Mouse (Mus musculus): Measurements from ENCODE around the gene Dnmt3b. TPM values are rescaled to one million over a fixed set of nuclear protein-coding genes. Genes with fewer than 3 reads are reported as not detected.
A peak's percentile ranks its signal among the peaks of the same experiment; 100 is the strongest.
"Not testable (repeated sequence)": the region's sequence is repeated elsewhere in the genome, so short reads cannot be mapped to it uniquely, and the experiment has no call there.

Dnmt3b gene
- polyA plus RNA-seq, 1 experiment = not detected

DNA sequence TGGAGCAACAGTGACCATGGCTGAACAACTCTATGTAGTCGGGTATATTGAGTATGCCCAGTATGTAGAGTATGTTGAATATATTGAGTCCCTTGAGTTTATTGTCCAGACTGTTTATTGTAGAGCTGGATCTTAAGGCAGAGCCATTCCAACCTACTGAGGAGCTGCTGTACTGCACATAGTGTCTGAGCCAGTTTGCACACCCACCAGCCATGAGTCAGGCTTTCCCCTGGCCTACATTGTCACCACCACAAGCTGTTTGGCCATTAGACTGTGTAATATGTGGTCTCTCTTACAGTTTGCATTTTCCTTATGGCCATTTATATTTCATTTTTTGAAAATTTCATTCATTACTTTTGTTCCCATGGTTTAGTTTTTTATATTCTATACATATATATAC lies 30.7 kb downstream of the Dnmt3b start:
- TF ChIP-seq POLR2A (IDR thresholded peaks at IDR 0.05; ENCODE audit: insufficient read depth, low read depth, low read length) (no peak), CTCF (IDR thresholded peaks at IDR 0.05; ENCODE audit: insufficient read depth, low read depth, low read length) (no peak)
- WGBS = 94% methylated on average over 1 of the region's 1 CpGs

DNA sequence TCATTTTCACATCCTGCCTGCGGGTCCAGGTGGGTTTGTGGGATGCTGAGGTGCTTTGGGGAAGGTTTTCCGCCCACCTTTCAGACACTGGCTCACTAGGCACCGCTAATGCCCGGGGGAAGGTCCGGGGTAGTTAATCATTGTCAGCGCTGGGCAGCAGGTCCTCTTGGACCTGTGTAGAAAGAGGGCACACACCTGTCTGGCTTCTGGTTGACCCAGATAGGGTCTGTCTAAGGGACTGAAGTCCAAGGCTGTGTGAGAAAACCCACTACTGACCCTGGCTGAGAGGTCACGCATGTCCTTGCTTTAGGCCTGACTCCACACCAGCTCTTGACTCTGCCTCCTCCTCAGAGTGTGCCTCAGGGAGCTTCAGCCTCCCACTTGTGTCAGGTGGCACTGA lies 44.2 kb downstream of the Dnmt3b start:
- 92% methylated on average over 7 of the region's 7 CpGs for WGBS
- H3K27ac ChIP-seq (ENCODE audit: insufficient read depth, low read depth, low read length); H3K4me3 ChIP-seq (ENCODE audit: insufficient read depth, low read depth, low read length); H3K4me1 ChIP-seq (ENCODE audit: control insufficient read depth, insufficient read depth, low read length): not testable (repeated sequence)

More for the DNA sequence above, 30.7 kb downstream of the Dnmt3b start:
- Histone ChIP-seq H3K4me3 (ENCODE audit: insufficient read depth, low read depth, low read length) (no peak overlapping the region), H3K4me1 (ENCODE audit: control insufficient read depth, insufficient read depth, low read length) (no peaks in the 10 kb centered on the region), H3K27ac (ENCODE audit: insufficient read depth, low read depth, low read length) (no peak overlapping the region)

DNA sequence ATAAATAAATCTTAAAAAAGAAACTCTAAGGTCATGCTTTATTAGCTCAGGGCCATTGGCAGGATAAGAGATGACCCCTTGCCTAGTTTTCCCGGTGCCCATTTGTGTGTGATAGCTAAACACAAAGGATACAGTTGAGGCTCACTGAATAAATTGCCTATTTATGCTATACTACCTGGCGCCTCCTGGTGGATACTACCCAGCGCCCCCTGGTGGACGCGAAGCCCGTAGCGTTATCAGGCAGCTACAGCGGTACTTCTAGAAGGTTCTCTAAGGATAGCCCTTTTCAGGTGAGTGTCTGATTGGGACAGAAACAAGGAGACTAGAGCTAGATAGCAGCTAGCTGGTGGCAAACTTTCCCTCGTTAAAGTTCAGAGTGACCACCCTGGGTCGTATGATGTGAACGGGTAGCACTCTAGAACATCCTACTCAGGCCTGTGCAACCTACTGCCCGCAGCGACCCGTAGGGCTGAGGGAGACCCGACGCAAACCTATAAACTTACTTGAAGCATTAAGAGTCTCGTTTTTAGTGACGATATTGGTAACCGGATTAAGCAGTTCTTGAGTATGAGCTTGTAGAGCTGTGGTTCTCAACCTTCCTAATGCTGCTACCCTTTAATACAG lies 45.3 kb downstream of the Dnmt3b start:
- no peak for TF ChIP-seq POLR2A (IDR thresholded peaks at IDR 0.05; ENCODE audit: insufficient read depth, low read depth, low read length)
- no peak for TF ChIP-seq CTCF (IDR thresholded peaks at IDR 0.05; ENCODE audit: insufficient read depth, low read depth, low read length)
- Histone ChIP-seq H3K4me3 (ENCODE audit: insufficient read depth, low read depth, low read length) (no peak overlapping the region), H3K4me1 (ENCODE audit: control insufficient read depth, insufficient read depth, low read length) (no peaks in the 10 kb centered on the region), H3K27ac (ENCODE audit: insufficient read depth, low read depth, low read length) (no peak overlapping the region)
- WGBS = 69% methylated on average over 19 of the region's 19 CpGs

DNA sequence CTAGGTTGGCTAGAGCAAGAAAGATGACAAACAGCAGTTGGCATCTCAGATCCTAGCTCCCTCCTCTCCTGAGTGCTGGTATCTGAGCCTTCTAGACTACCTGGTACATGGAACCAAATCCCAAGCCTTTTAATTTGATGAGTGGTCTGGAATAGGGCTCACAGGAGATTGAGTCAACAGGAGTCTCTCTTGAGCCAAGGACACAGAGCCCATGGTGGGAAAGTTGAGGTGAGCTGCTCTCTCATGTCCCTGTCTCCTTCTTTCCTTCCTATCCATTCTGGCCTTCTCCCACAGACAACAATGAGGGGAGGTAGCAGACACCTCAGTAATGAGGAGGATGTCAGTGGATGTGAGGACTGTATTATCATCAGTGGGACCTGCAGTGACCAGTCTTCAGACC lies 47.1 kb downstream of the Dnmt3b start, which contains the start of gene Dnmt3c:
Gene Dnmt3c (plus strand): TSS at position 301 of the 400 bp plus-strand sequence.
- Histone ChIP-seq H3K4me1 (ENCODE audit: control insufficient read depth, insufficient read depth, low read length) (no peaks in the 10 kb centered on the region), H3K27ac (ENCODE audit: insufficient read depth, low read depth, low read length) (no peak within 1 kb of the TSS), H3K4me3 (ENCODE audit: insufficient read depth, low read depth, low read length) (no peak within 1 kb of the TSS)
- TF ChIP-seq CTCF (IDR thresholded peaks at IDR 0.05; ENCODE audit: insufficient read depth, low read depth, low read length) = no peak
- TF ChIP-seq POLR2A (IDR thresholded peaks at IDR 0.05; ENCODE audit: insufficient read depth, low read depth, low read length) = no peak

DNA sequence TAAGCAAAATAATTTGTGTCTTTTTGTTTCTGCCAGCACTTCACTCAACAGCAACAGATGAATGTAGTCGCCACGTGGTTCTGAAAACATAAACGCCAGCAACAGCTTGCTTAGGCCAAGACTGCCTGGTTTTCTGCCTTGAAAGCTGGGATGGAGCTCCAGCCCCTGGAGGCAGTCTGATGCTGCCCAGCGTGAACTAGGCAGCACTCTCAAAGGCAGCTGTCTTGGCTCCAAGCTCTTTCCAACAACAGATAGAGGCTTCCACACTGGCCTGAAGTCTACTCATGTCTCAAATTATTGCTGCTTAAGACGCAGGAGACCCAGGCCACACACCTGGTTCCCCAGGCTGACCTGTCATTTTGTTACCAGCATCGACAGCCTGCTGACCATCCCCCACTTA lies 54.1 kb downstream of the Dnmt3b start:
- TF ChIP-seq CTCF (IDR thresholded peaks at IDR 0.05; ENCODE audit: insufficient read depth, low read depth, low read length) (no peak), POLR2A (IDR thresholded peaks at IDR 0.05; ENCODE audit: insufficient read depth, low read depth, low read length) (no peak)
- no peak overlapping the region for H3K4me3 ChIP-seq (ENCODE audit: insufficient read depth, low read depth, low read length)
- no peak overlapping the region for H3K27ac ChIP-seq (ENCODE audit: insufficient read depth, low read depth, low read length)
- WGBS = 37% methylated on average over 6 of the region's 6 CpGs
- H3K4me1 ChIP-seq (ENCODE audit: control insufficient read depth, insufficient read depth, low read length) = no peaks in the 10 kb centered on the region

DNA sequence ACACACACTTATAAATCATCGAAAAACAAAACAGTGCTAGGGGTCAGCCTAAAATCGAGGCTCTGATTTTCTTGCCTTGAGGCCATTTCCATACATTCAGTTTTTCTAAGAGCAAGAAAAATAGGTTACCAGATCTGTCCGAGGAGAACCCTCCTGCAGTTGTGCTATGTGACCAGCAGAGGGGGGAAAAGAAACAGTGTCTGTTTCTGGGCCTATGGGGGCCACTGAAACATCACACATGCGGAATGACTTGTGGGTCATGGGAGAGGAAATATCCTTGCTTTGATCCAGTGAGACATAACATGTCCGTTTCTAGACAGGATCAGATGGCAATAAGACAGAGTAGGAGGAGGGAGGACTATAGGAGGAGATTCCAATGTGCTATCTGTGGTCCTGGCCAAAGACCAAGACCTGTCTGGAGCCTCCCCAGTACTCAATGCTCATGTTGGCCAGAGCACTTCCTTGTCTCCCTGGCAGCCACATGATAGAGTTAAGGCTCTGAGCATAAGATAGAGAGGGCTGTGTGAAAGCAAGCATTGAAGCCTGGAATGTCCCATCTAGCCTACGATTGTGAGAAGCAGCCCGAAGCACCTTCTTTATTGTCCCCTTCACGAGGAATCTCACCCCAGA lies 61.6 kb downstream of the Dnmt3b start:
- Histone ChIP-seq H3K4me1 (ENCODE audit: control insufficient read depth, insufficient read depth, low read length) (0 out of 2 replicates have a peak, but pooled peaks cover 2% of the 10 kb centered on the region), H3K4me3 (ENCODE audit: insufficient read depth, low read depth, low read length) (no peak overlapping the region), H3K27ac (ENCODE audit: insufficient read depth, low read depth, low read length) (no peak overlapping the region)
- no peak for TF ChIP-seq CTCF (IDR thresholded peaks at IDR 0.05; ENCODE audit: insufficient read depth, low read depth, low read length)
- TF ChIP-seq POLR2A (IDR thresholded peaks at IDR 0.05; ENCODE audit: insufficient read depth, low read depth, low read length) = no peak
- WGBS = 56% methylated on average over 8 of the region's 8 CpGs

DNA sequence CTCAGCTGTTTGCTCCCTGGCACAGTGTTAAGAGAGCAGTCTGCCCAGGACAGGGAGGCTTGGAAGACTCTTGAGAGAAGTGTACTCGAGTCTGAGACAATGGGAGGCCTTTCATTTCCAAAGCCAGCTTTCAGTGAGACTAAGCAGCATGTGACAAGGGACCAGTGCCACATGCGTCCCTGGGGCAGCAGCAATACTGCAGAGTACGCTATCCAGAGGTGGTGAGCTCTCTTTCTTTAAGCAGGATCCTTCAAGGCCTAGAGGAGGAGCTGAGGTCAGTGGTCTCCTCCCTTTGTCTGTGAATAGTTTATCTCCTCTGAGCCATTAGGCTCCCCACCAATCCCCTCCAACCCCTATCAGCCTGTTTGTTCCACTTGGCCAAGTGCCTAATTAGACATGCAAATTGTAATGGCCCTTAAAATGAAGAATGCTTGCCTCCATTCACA lies 63.4 kb downstream of the Dnmt3b start:
- Histone ChIP-seq H3K4me3 (ENCODE audit: insufficient read depth, low read depth, low read length) (no peak overlapping the region), H3K27ac (ENCODE audit: insufficient read depth, low read depth, low read length) (0 out of 2 replicates have a peak overlapping the region, but pooled peaks have one; percentile 14), H3K4me1 (ENCODE audit: control insufficient read depth, insufficient read depth, low read length) (0 out of 2 replicates have a peak, but pooled peaks cover 2% of the 10 kb centered on the region)
- 55% methylated on average over 3 of the region's 3 CpGs for WGBS
- TF ChIP-seq POLR2A (IDR thresholded peaks at IDR 0.05; ENCODE audit: insufficient read depth, low read depth, low read length) = no peak
- no peak for TF ChIP-seq CTCF (IDR thresholded peaks at IDR 0.05; ENCODE audit: insufficient read depth, low read depth, low read length)

DNA sequence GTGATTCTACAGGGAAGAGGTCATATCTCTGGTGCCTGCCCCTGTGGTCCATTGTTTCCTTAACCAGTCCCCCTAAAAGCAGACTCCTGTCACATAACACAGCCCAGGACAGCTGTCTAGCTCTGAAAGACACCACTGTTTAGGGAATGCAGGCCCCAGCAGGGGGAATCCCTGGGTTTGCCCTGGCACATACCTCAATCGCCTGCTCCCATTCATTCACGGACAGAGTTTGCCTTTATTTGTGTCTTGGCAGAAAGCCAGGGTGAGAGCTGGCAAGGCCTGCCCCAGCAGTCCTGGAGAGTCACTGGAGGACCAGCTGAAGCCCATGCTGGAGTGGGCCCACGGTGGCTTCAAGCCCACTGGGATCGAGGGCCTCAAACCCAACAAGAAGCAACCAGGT lies 64.0 kb downstream of the Dnmt3b start:
- Histone ChIP-seq H3K4me3 (ENCODE audit: insufficient read depth, low read depth, low read length) (no peak overlapping the region), H3K4me1 (ENCODE audit: control insufficient read depth, insufficient read depth, low read length) (0 out of 2 replicates have a peak, but pooled peaks cover 2% of the 10 kb centered on the region), H3K27ac (ENCODE audit: insufficient read depth, low read depth, low read length) (0 out of 2 replicates have a peak overlapping the region, but pooled peaks have one; percentile 14)
- 27% methylated on average over 4 of the region's 4 CpGs for WGBS
- TF ChIP-seq CTCF (IDR thresholded peaks at IDR 0.05; ENCODE audit: insufficient read depth, low read depth, low read length) = no peak
- no peak for TF ChIP-seq POLR2A (IDR thresholded peaks at IDR 0.05; ENCODE audit: insufficient read depth, low read depth, low read length)

DNA sequence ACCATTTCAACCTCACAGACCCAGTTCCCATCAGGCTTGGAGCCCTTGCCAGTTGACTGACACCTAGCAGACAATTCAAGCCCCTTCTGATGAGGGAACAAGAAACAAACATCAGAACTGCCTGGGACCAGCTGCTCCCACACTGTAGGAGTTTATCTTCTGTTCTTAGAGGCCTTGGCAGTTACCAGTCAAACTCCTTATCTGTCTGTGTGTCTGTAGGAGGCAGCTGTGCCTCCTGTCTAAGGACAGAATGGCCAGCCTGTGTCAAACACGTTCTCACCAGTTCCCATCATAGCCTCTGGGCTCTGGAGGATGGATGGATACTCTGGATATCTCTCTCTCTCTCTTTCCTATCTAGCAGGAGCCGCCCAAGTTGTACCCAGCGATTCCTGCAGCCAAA lies 68.6 kb downstream of the Dnmt3b start:
- WGBS = 83% methylated on average over 3 of the region's 3 CpGs
- H3K4me3 ChIP-seq (ENCODE audit: insufficient read depth, low read depth, low read length); H3K27ac ChIP-seq (ENCODE audit: insufficient read depth, low read depth, low read length); H3K4me1 ChIP-seq (ENCODE audit: control insufficient read depth, insufficient read depth, low read length): not testable (repeated sequence)

Measured in olfactory bulb, adult 2 months (tissue).